Mouse (Mus musculus) hindbrain, embryonic 13.5 days (tissue): ENCODE results near the gene Rarb. TPM values are rescaled to one million over a fixed set of nuclear protein-coding genes. Genes with fewer than 3 reads are reported as not detected.
A peak's percentile ranks its signal among the peaks of the same experiment; 100 is the strongest.

Source experiments
- ATAC-seq: fragments of 200-750 bp; cut with Nextera tagmentation; 2 replicates; pipeline ENCODE4 v1.8.0; 2017; ENCODE audit warnings: moderate TSS enrichment; ENCODE audit not compliant: low FRiP score
- H3K27ac ChIP-seq: fragments of 300-500 bp; sonication (generic); 2 replicates; pipeline ENCODE4 v1.5.1; 2015; ENCODE audit warnings: inconsistent platforms, mild to moderate bottlenecking, moderate library complexity
- H3K27me3 ChIP-seq: fragments of 300-500 bp; sonication (generic); 2 replicates; pipeline ENCODE4 v1.6.1; 2015; ENCODE audit warnings: mild to moderate bottlenecking, inconsistent platforms
- H3K36me3 ChIP-seq: fragments of 300-500 bp; sonication (generic); 2 replicates; pipeline ENCODE4 v1.6.1; 2015; ENCODE audit warnings: mild to moderate bottlenecking, inconsistent platforms
- H3K4me1 ChIP-seq: fragments of 300-500 bp; sonication (generic); replicated peaks from 2 replicates; pipeline ENCODE4 v1.6.1; 2015; ENCODE audit warnings: inconsistent platforms
- H3K4me2 ChIP-seq: fragments of 300-500 bp; sonication (generic); 2 replicates; pipeline ENCODE4 v1.6.1; 2015; ENCODE audit warnings: inconsistent platforms, mild to moderate bottlenecking, moderate library complexity
- H3K4me3 ChIP-seq: fragments of 300-500 bp; sonication (generic); 2 replicates; pipeline ENCODE4 v1.5.1; 2015; ENCODE audit warnings: mild to moderate bottlenecking, inconsistent platforms
- H3K9ac ChIP-seq: fragments of 300-500 bp; sonication (generic); 2 replicates; pipeline ENCODE4 v1.6.1; 2015; ENCODE audit warnings: mild to moderate bottlenecking, inconsistent platforms
- H3K9me3 ChIP-seq: fragments of 300-500 bp; sonication (generic); 2 replicates; pipeline ENCODE4 v1.6.1; 2016; ENCODE audit warnings: inconsistent platforms
- WGBS: fragments of 180-500 bp; shearing (Covaris S2); methylation state at CpG from one replicate; pipeline ENCODE4 v1.1.7; 2015; 5-methylcytosine and 5-hydroxymethylcytosine counted together
- polyA plus RNA-seq: library from polyadenylated mRNA; unstranded; fragments of >200 nt; fragmentation: Nextera tagmentation; extraction: Ambion mirVana; gene quantifications from 2 replicates; pipeline ENCODE4 v1.2.1, GENCODE M21; 2015

Gene Rarb
- polyA plus RNA-seq, 1 experiment from 2014 or later, result 24.2 TPM

GRCm38 (mm10) chr14:16434396-16435171 is 384.4 kb downstream of the Rarb start:
- H3K9ac ChIP-seq, result no peak overlapping the region
- no peak overlapping the region for H3K4me2 ChIP-seq
- 36% methylated on average over 3 of the region's 3 CpGs for WGBS
- no peaks in the 10 kb centered on the region for H3K9me3 ChIP-seq
- peaks cover 4% of the 10 kb centered on the region; the same call in 1 of the 2 replicates for H3K4me1 ChIP-seq
- ATAC-seq, result peak; percentile 53
- 0 out of 2 replicates have a peak overlapping the region, but pooled peaks have one; percentile 3 for H3K27ac ChIP-seq
- peaks cover 43% of the 10 kb centered on the region for H3K36me3 ChIP-seq
- no peaks in the 10 kb centered on the region for H3K27me3 ChIP-seq
- no peak overlapping the region for H3K4me3 ChIP-seq

DNA sequence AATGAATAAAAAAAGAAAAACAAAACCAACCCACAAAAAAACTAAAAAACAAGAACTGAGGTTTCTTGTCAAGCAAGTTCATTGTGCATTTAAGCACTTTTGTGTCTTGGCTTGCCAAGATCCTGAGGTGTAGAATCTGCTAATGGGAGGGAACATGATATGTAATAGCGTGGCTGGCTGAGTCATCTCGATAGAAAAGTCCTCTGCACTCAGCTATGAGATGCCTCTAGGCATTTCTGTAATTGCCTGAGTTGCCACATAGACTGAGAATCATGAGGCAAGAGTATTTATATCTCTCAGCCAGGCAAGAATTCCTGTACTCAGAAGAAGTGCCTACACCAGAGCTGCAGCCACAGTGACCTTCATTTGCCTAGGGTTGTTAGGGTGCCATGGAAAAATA is 385.8 kb downstream of the Rarb start:
- ATAC-seq, result no peak
- Histone ChIP-seq H3K4me1 (no peaks in the 10 kb centered on the region), H3K27ac (no peak overlapping the region), H3K9ac (no peak overlapping the region), H3K4me2 (no peak overlapping the region), H3K27me3 (no peaks in the 10 kb centered on the region), H3K36me3 (peaks cover 49% of the 10 kb centered on the region), H3K4me3 (no peak overlapping the region), H3K9me3 (no peaks in the 10 kb centered on the region)
- WGBS, result 70% methylated on average over 2 of the region's 2 CpGs

GRCm38 (mm10) chr14:16432550-16432949 is 386.4 kb downstream of the Rarb start:
- 0 out of 2 replicates have a peak, but pooled peaks have one; percentile 14 for ATAC-seq
- 90% methylated on average over 3 of the region's 3 CpGs for WGBS
- Histone ChIP-seq H3K27ac (no peak overlapping the region), H3K9me3 (no peaks in the 10 kb centered on the region), H3K9ac (no peak overlapping the region), H3K4me3 (no peak overlapping the region), H3K36me3 (peaks cover 50% of the 10 kb centered on the region), H3K4me1 (no peaks in the 10 kb centered on the region), H3K27me3 (no peaks in the 10 kb centered on the region), H3K4me2 (no peak overlapping the region)

GRCm38 (mm10) chr14:16431941-16432499 is 386.9 kb downstream of the Rarb start:
- Histone ChIP-seq H3K4me2 (no peak overlapping the region), H3K36me3 (peaks cover 47% of the 10 kb centered on the region), H3K4me3 (no peak overlapping the region), H3K27ac (no peak overlapping the region), H3K4me1 (no peaks in the 10 kb centered on the region), H3K9me3 (no peaks in the 10 kb centered on the region), H3K9ac (no peak overlapping the region), H3K27me3 (no peaks in the 10 kb centered on the region)
- no peak for ATAC-seq
- WGBS, result 72% methylated on average over 4 of the region's 4 CpGs

- ATAC-seq, result no peak
- 78% methylated on average over 4 of the region's 4 CpGs for WGBS
- no peaks in the 10 kb centered on the region for H3K4me1 ChIP-seq
- no peaks in the 10 kb centered on the region for H3K27me3 ChIP-seq
- H3K9ac ChIP-seq, result no peak overlapping the region
- H3K36me3 ChIP-seq, result peaks cover 40% of the 10 kb centered on the region
- H3K4me3 ChIP-seq, result no peak overlapping the region
- H3K4me2 ChIP-seq, result no peak overlapping the region
- no peaks in the 10 kb centered on the region for H3K9me3 ChIP-seq
- no peak overlapping the region for H3K27ac ChIP-seq
These were observed 391.4 kb downstream of the Rarb start for GRCm38 (mm10) chr14:16427569-16427968.

DNA sequence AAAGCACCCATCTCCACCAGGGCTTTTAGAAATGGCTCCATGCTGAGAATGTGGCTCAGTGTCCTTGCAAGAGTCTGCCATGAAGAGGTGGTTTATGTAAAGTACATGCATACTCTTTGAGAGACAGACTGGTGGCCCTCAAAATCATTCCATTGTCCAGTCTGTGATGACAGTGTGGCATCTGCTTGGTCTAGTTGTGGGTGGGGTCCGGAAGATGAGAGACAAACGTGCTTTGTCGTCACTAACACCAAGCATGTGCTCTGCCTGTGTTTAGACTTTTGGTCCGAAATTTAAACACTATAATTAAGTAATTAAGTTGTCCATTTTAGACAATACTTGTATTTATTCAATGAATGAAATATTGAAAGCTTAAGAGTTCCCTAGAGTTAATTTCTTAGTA is 404.8 kb downstream of the Rarb start:
- Histone ChIP-seq H3K9ac (no peak overlapping the region), H3K4me2 (no peak overlapping the region), H3K4me3 (no peak overlapping the region), H3K27ac (no peak overlapping the region), H3K27me3 (no peaks in the 10 kb centered on the region), H3K9me3 (no peaks in the 10 kb centered on the region), H3K4me1 (no peaks in the 10 kb centered on the region), H3K36me3 (peaks cover 40% of the 10 kb centered on the region)
- WGBS, result 86% methylated on average over 4 of the region's 4 CpGs
- no peak for ATAC-seq

GRCm38 (mm10) chr14:16405187-16405586 is 413.8 kb downstream of the Rarb start:
- H3K4me3 ChIP-seq, result no peak overlapping the region
- no peak overlapping the region for H3K4me2 ChIP-seq
- WGBS, result 95% methylated on average over 4 of the region's 4 CpGs
- H3K9ac ChIP-seq, result no peak overlapping the region
- H3K27me3 ChIP-seq, result no peaks in the 10 kb centered on the region
- H3K36me3 ChIP-seq, result peaks cover 48% of the 10 kb centered on the region
- H3K27ac ChIP-seq, result no peak overlapping the region
- H3K9me3 ChIP-seq, result no peaks in the 10 kb centered on the region
- H3K4me1 ChIP-seq, result no peaks in the 10 kb centered on the region
- ATAC-seq, result peak; percentile 57; the same call in 1 of the 2 replicates

GRCm38 (mm10) chr14:16384783-16385182 is 434.2 kb downstream of the Rarb start:
- peaks cover 8% of the 10 kb centered on the region for H3K4me1 ChIP-seq
- WGBS, result 55% methylated on average over 1 of the region's 1 CpGs
- H3K4me3 ChIP-seq, result no peak overlapping the region
- ATAC-seq, result no peak
- no peak overlapping the region for H3K27ac ChIP-seq
- no peaks in the 10 kb centered on the region for H3K9me3 ChIP-seq
- H3K9ac ChIP-seq, result no peak overlapping the region
- H3K36me3 ChIP-seq, result no peaks in the 10 kb centered on the region
- no peaks in the 10 kb centered on the region for H3K27me3 ChIP-seq
- H3K4me2 ChIP-seq, result no peak overlapping the region
